Mouse (Mus musculus) G1E (cell line): ENCODE results near the gene Slc25a1. TPM values are rescaled to one million over a fixed set of nuclear protein-coding genes. Genes with fewer than 3 reads are reported as not detected.
A peak's percentile ranks its signal among the peaks of the same experiment; 100 is the strongest.

Experiments
- ATAC-seq: 2 replicates; pipeline ENCODE4 v1.8.0; 2016; ENCODE audit warnings: mild to moderate bottlenecking; ENCODE audit not compliant: insufficient number of reproducible peaks, poor library complexity, low FRiP score, severe bottlenecking; ENCODE audit errors: extremely low read depth
- DNase-seq: peaks from one replicate; pipeline ENCODE4 v3.0.0; 2012; ENCODE audit warnings: low spot score
- H3K27me3 ChIP-seq: 2 replicates; pipeline ENCODE4 v1.6.1; 2012; ENCODE audit warnings: mild to moderate bottlenecking, low read length, inconsistent platforms; ENCODE audit not compliant: insufficient read depth
- H3K36me3 ChIP-seq: replicated peaks from 2 replicates; pipeline ENCODE3; 2012; ENCODE audit warnings: mild to moderate bottlenecking, inconsistent platforms
- H3K4me1 ChIP-seq: 2 replicates; pipeline ENCODE4 v1.6.1; 2012; ENCODE audit warnings: low read depth, low read length, inconsistent platforms, mixed read lengths; ENCODE audit not compliant: insufficient read depth
- H3K4me3 ChIP-seq: 2 replicates; pipeline ENCODE4 v1.5.1; 2012; ENCODE audit warnings: low read depth, mild to moderate bottlenecking, inconsistent platforms, low read length, moderate library complexity, mixed read lengths
- H3K9me3 ChIP-seq: replicated peaks from 2 replicates; pipeline ENCODE4 v1.6.1; 2012; ENCODE audit warnings: inconsistent platforms
- CTCF ChIP-seq: IDR thresholded peaks from 2 replicates; pipeline ENCODE4 v1.5.1; 2012; ENCODE audit warnings: low read depth, low read length, inconsistent platforms, mixed read lengths
- GATA1 ChIP-seq: IDR thresholded peaks from 2 replicates; pipeline ENCODE4 v1.6.1; 2012; ENCODE audit warnings: borderline replicate concordance, low read length, inconsistent platforms, mixed read lengths
- GATA2 ChIP-seq: IDR thresholded peaks from 2 replicates; pipeline ENCODE4 v1.6.1; 2012; ENCODE audit warnings: low read depth, low read length, inconsistent platforms, borderline replicate concordance
- POLR2AphosphoS5 ChIP-seq: IDR thresholded peaks from 2 replicates; pipeline ENCODE4 v1.6.1; 2012; ENCODE audit warnings: low read depth, low read length, inconsistent platforms; ENCODE audit not compliant: insufficient replicate concordance
- TAL1 ChIP-seq: conservative IDR thresholded peaks from 2 replicates; pipeline ENCODE4 v1.6.1; 2012; ENCODE audit warnings: low read depth, low read length, inconsistent platforms, mixed read lengths
- polyA plus RNA-seq: library from polyadenylated mRNA; stranded (reverse); fragments of >175 nt; gene quantifications from 2 replicates; pipeline ENCODE4 v1.2.3, GENCODE M21; 2012
- total RNA-seq, 2 experiments: library from RNA; stranded (forward) in 1 of 2; stranded (reverse) in 1 of 2; fragments of 200-1000 nt in 1 of 2; fragments of >200 nt in 1 of 2; fragmentation: Nextera tagmentation in 1 of 2; gene quantifications; 2 replicates each; pipeline ENCODE4 v1.2.3; 2014 to 2017

The Slc25a1 gene
- total and polyA plus RNA-seq, 3 experiments = 57.3 to 209 (median 76.4) TPM

- TF ChIP-seq CTCF (0 out of 2 replicates have a peak, but pooled peaks have one; percentile 28), GATA2 (no peak)
- Histone ChIP-seq H3K27me3 (peaks cover 36% of the 10 kb centered on the region), H3K4me3 (peak within 1 kb of the TSS; percentile 81), H3K4me1 (peaks cover 11% of the 10 kb centered on the region), H3K36me3 (peaks cover 39% of the 10 kb centered on the region), H3K9me3 (peaks cover 11% of the 10 kb centered on the region)
- peak; percentile 96 for ATAC-seq
- peak; percentile 96 for DNase-seq
These were observed 16.9 kb downstream of the Slc25a1 start, which contains the start of gene Ess2 for GRCm38 (mm10) chr16:17911052-17911595. Gene Ess2, minus strand, starts transcription at chr16:17911348.

- no peak within 1 kb of the TSS for H3K4me3 ChIP-seq
- DNase-seq (no peak), ATAC-seq (no peak)
- no peak for TF ChIP-seq TAL1
- peaks cover 20% of the 10 kb centered on the region for H3K27me3 ChIP-seq
- H3K4me1 ChIP-seq = no peaks in the 10 kb centered on the region
- H3K36me3 ChIP-seq = peaks cover 56% of the 10 kb centered on the region
- no peaks in the 10 kb centered on the region for H3K9me3 ChIP-seq
These were observed 29.6 kb downstream of the Slc25a1 start, which contains the start of the genes Dgcr2 and Tssk2 for GRCm38 (mm10) chr16:17898462-17898861. Gene Dgcr2, minus strand, starts transcription at chr16:17898562. Gene Tssk2, plus strand, starts transcription at chr16:17898637.

GRCm38 (mm10) chr16:17896091-17896490, 31.9 kb downstream of the Slc25a1 start:
- H3K4me1 ChIP-seq = peaks cover 7% of the 10 kb centered on the region
- DNase-seq (no peak), ATAC-seq (no peak)
- H3K27me3 ChIP-seq = peaks cover 20% of the 10 kb centered on the region
- no peaks in the 10 kb centered on the region for H3K9me3 ChIP-seq
- TF ChIP-seq GATA2 (no peak), POLR2AphosphoS5 (no peak), TAL1 (no peak), CTCF (no peak)
- H3K36me3 ChIP-seq = peaks cover 32% of the 10 kb centered on the region
- no peak overlapping the region for H3K4me3 ChIP-seq

GRCm38 (mm10) chr16:17893923-17894322, 34.1 kb downstream of the Slc25a1 start, which contains the start of gene Tssk1:
Gene Tssk1, plus strand, starts transcription at chr16:17894223.
- H3K36me3 ChIP-seq = peaks cover 21% of the 10 kb centered on the region
- no peak for TF ChIP-seq POLR2AphosphoS5
- TF ChIP-seq CTCF = no peak
- TF ChIP-seq TAL1 = no peak
- TF ChIP-seq GATA1 = no peak
- TF ChIP-seq GATA2 = no peak
- H3K4me1 ChIP-seq = peaks cover 22% of the 10 kb centered on the region
- H3K4me3 ChIP-seq = no peak within 1 kb of the TSS
- ATAC-seq (no peak), DNase-seq (no peak)
- H3K27me3 ChIP-seq = peaks cover 20% of the 10 kb centered on the region
- H3K9me3 ChIP-seq = no peaks in the 10 kb centered on the region

GRCm38 (mm10) chr16:17892606-17893005, 35.4 kb downstream of the Slc25a1 start:
- Histone ChIP-seq H3K4me1 (peaks cover 22% of the 10 kb centered on the region), H3K9me3 (no peaks in the 10 kb centered on the region), H3K36me3 (peaks cover 10% of the 10 kb centered on the region), H3K27me3 (peaks cover 20% of the 10 kb centered on the region), H3K4me3 (no peak overlapping the region)
- DNase-seq (no peak), ATAC-seq (no peak)
- TF ChIP-seq GATA1 (no peak), TAL1 (no peak), POLR2AphosphoS5 (no peak), GATA2 (no peak), CTCF (no peak)

GRCm38 (mm10) chr16:17891567-17891959, 36.5 kb downstream of the Slc25a1 start, which contains the start of gene Gm20518:
Gene Gm20518, minus strand, starts transcription at chr16:17891671.
- H3K36me3 ChIP-seq = peaks cover 14% of the 10 kb centered on the region
- peaks cover 26% of the 10 kb centered on the region for H3K4me1 ChIP-seq
- DNase-seq = peak; percentile 100
- ATAC-seq = peak; percentile 88
- TF ChIP-seq CTCF (no peak), TAL1 (no peak), POLR2AphosphoS5 (no peak), GATA2 (no peak), GATA1 (no peak)
- H3K27me3 ChIP-seq = peaks cover 19% of the 10 kb centered on the region
- peak within 1 kb of the TSS; percentile 99 for H3K4me3 ChIP-seq
- H3K9me3 ChIP-seq = no peaks in the 10 kb centered on the region
